Mouse (Mus musculus) bone marrow, adult 2 months (tissue): ENCODE data around the gene Zfp119a.

Experiments
- CTCF ChIP-seq: fragments of 200-500 bp; IDR thresholded peaks from 2 replicates; pipeline ENCODE4 v1.5.1; 2011; ENCODE audit warnings: low read length, control low read depth; ENCODE audit not compliant: control insufficient read depth, insufficient read depth
- POLR2A ChIP-seq: fragments of 200-500 bp; IDR thresholded peaks from 2 replicates; pipeline ENCODE4 v1.6.1; 2011; ENCODE audit warnings: low read depth, mild to moderate bottlenecking, control low read depth, low read length, borderline replicate concordance; ENCODE audit not compliant: control insufficient read depth

- no peak for TF ChIP-seq CTCF
- no peak for TF ChIP-seq POLR2A
Observed at GRCm38 (mm10) chr17:55883631-55884030, 4.9 kb upstream of the Zfp119a start.
